Mouse (Mus musculus): Measurements from ENCODE around the gene Ogg1.

Ogg1 gene

GRCm38 (mm10) chr6:113326533-113327315 lies at the start of gene Ogg1:
Gene Ogg1 (plus strand): TSS chr6:113326972.
- peak; percentile 93 to 98 for DNase-seq (ENCODE audit: low spot score in 2 of 2)

- no peak for DNase-seq (ENCODE audit: low spot score in 2 of 2)
Observed at GRCm38 (mm10) chr6:113281676-113282075, 45.1 kb upstream of the Ogg1 start.

GRCm38 (mm10) chr6:113282101-113282802 lies 44.5 kb upstream of the Ogg1 start, which contains the start of gene Cpne9:
Gene Cpne9 (plus strand): TSS chr6:113282307.
- DNase-seq (ENCODE audit: low spot score in 2 of 2) = no peak

GRCm38 (mm10) chr6:113282969-113283368 lies 43.8 kb upstream of the Ogg1 start:
- DNase-seq (ENCODE audit: low spot score in 2 of 2) = no peak

- DNase-seq (ENCODE audit: low spot score in 2 of 2) = no peak
Observed at GRCm38 (mm10) chr6:113283500-113283899, 43.3 kb upstream of the Ogg1 start.

GRCm38 (mm10) chr6:113284931-113285330 lies 41.8 kb upstream of the Ogg1 start:
- no peak for DNase-seq (ENCODE audit: low spot score in 2 of 2)

- DNase-seq (ENCODE audit: low spot score in 2 of 2) = no peak
Observed at GRCm38 (mm10) chr6:113286316-113286715, 40.5 kb upstream of the Ogg1 start.

- no peak for DNase-seq (ENCODE audit: low spot score in 2 of 2)
Observed at GRCm38 (mm10) chr6:113287236-113287635, 39.5 kb upstream of the Ogg1 start.

- DNase-seq (ENCODE audit: low spot score in 2 of 2) = no peak
Observed at GRCm38 (mm10) chr6:113289346-113289745, 37.4 kb upstream of the Ogg1 start.

- no peak for DNase-seq (ENCODE audit: low spot score in 2 of 2)
Observed at GRCm38 (mm10) chr6:113290346-113290745, 36.4 kb upstream of the Ogg1 start.

- no peak for DNase-seq (ENCODE audit: low spot score in 2 of 2)
Observed at GRCm38 (mm10) chr6:113292938-113293337, 33.8 kb upstream of the Ogg1 start.

GRCm38 (mm10) chr6:113296046-113296445 lies 30.7 kb upstream of the Ogg1 start:
- DNase-seq (ENCODE audit: low spot score in 2 of 2) = no peak

GRCm38 (mm10) chr6:113296639-113297038 lies 30.1 kb upstream of the Ogg1 start:
- DNase-seq (ENCODE audit: low spot score in 2 of 2) = no peak

GRCm38 (mm10) chr6:113301350-113301749 lies 25.4 kb upstream of the Ogg1 start:
- no peak for DNase-seq (ENCODE audit: low spot score in 2 of 2)

- DNase-seq (ENCODE audit: low spot score in 2 of 2) = no peak
Observed at GRCm38 (mm10) chr6:113302258-113302657, 24.5 kb upstream of the Ogg1 start.

GRCm38 (mm10) chr6:113306322-113306985 lies 20.3 kb upstream of the Ogg1 start:
- DNase-seq (ENCODE audit: low spot score in 2 of 2) = peak; percentile 99 to 100

- no peak for DNase-seq (ENCODE audit: low spot score in 2 of 2)
Observed at GRCm38 (mm10) chr6:113306986-113307349, 19.8 kb upstream of the Ogg1 start, which contains the start of gene Brpf1. Gene Brpf1 (plus strand): TSS chr6:113307137.

- peak; percentile 30 to 57 for DNase-seq (ENCODE audit: low spot score in 2 of 2)
Observed at GRCm38 (mm10) chr6:113307481-113308121, 19.2 kb upstream of the Ogg1 start.

- peak in 1 of 2 experiments; percentile 15 for DNase-seq (ENCODE audit: low spot score in 2 of 2)
Observed at GRCm38 (mm10) chr6:113308141-113308540, 18.6 kb upstream of the Ogg1 start.

- DNase-seq (ENCODE audit: low spot score in 2 of 2) = no peak
Observed at GRCm38 (mm10) chr6:113315972-113316371, 10.8 kb upstream of the Ogg1 start.

GRCm38 (mm10) chr6:113329396-113329795 lies 2.6 kb downstream of the Ogg1 start:
- DNase-seq (ENCODE audit: low spot score in 2 of 2) = no peak

GRCm38 (mm10) chr6:113330547-113330946 lies 3.8 kb downstream of the Ogg1 start:
- no peak for DNase-seq (ENCODE audit: low spot score in 2 of 2)
